Mouse (Mus musculus) hindbrain, embryonic 12.5 days (tissue): ENCODE data around the gene Mdfic. TPM values are rescaled to one million over a fixed set of nuclear protein-coding genes. Genes with fewer than 3 reads are reported as not detected.
A peak's percentile ranks its signal among the peaks of the same experiment; 100 is the strongest.

Source experiments
- ATAC-seq: fragments of 200-750 bp; cut with Nextera tagmentation; 2 replicates; pipeline ENCODE4 v1.8.0; 2017; ENCODE audit warnings: moderate TSS enrichment; ENCODE audit not compliant: low FRiP score
- H3K27ac ChIP-seq: fragments of 300-500 bp; sonication (generic); 2 replicates; pipeline ENCODE4 v1.5.1; 2016; ENCODE audit warnings: mild to moderate bottlenecking
- H3K27me3 ChIP-seq: fragments of 300-500 bp; sonication (generic); 2 replicates; pipeline ENCODE4 v1.6.1; 2016; ENCODE audit warnings: mild to moderate bottlenecking
- H3K36me3 ChIP-seq: fragments of 300-500 bp; sonication (generic); 2 replicates; pipeline ENCODE4 v1.6.1; 2016; ENCODE audit warnings: mild to moderate bottlenecking
- H3K4me1 ChIP-seq: fragments of 300-500 bp; sonication (generic); 2 replicates; pipeline ENCODE4 v1.6.1; 2016
- H3K4me2 ChIP-seq: fragments of 300-500 bp; sonication (generic); replicated peaks from 2 replicates; pipeline ENCODE4 v1.6.1; 2016; ENCODE audit warnings: mild to moderate bottlenecking
- H3K4me3 ChIP-seq: fragments of 300-500 bp; sonication (generic); 2 replicates; pipeline ENCODE4 v1.5.1; 2016; ENCODE audit warnings: mild to moderate bottlenecking
- H3K9ac ChIP-seq: fragments of 300-500 bp; sonication (generic); 2 replicates; pipeline ENCODE4 v1.6.1; 2016; ENCODE audit warnings: mild to moderate bottlenecking, moderate library complexity
- H3K9me3 ChIP-seq: fragments of 300-500 bp; sonication (generic); replicated peaks from 2 replicates; pipeline ENCODE4 v1.6.1; 2016; ENCODE audit warnings: mild to moderate bottlenecking
- WGBS: fragments of 180-500 bp; shearing (Covaris S2); methylation state at CpG from one replicate; pipeline ENCODE4 v1.1.7; 2016; 5-methylcytosine and 5-hydroxymethylcytosine counted together
- polyA plus RNA-seq: library from polyadenylated mRNA; unstranded; fragments of >200 nt; fragmentation: Nextera tagmentation; extraction: Ambion mirVana; gene quantifications from 2 replicates; pipeline ENCODE4 v1.2.1, GENCODE M21; 2016

Gene Mdfic
- polyA plus RNA-seq, 1 experiment from 2014 or later: 5.2 TPM

GRCm38 (mm10) chr6:15770128-15770527 is 49.7 kb downstream of the Mdfic start:
- H3K4me3 ChIP-seq: no peak overlapping the region
- H3K9ac ChIP-seq: no peak overlapping the region
- ATAC-seq: no peak
- no peaks in the 10 kb centered on the region for H3K36me3 ChIP-seq
- no peaks in the 10 kb centered on the region for H3K27me3 ChIP-seq
- no peak overlapping the region for H3K27ac ChIP-seq
- H3K4me1 ChIP-seq: no peaks in the 10 kb centered on the region
- WGBS: 81% methylated on average over 8 of the region's 8 CpGs
- H3K4me2 ChIP-seq: no peak overlapping the region
- no peaks in the 10 kb centered on the region for H3K9me3 ChIP-seq

GRCm38 (mm10) chr6:15777070-15777469 is 56.6 kb downstream of the Mdfic start:
- ATAC-seq: no peak
- no peaks in the 10 kb centered on the region for H3K9me3 ChIP-seq
- no peaks in the 10 kb centered on the region for H3K27me3 ChIP-seq
- WGBS: 96% methylated on average over 3 of the region's 3 CpGs
- H3K4me2 ChIP-seq: no peak overlapping the region
- H3K4me3 ChIP-seq: no peak overlapping the region
- no peaks in the 10 kb centered on the region for H3K4me1 ChIP-seq
- H3K36me3 ChIP-seq: no peaks in the 10 kb centered on the region
- H3K27ac ChIP-seq: no peak overlapping the region
- H3K9ac ChIP-seq: no peak overlapping the region

- no peaks in the 10 kb centered on the region for H3K4me1 ChIP-seq
- H3K4me3 ChIP-seq: no peak overlapping the region
- no peaks in the 10 kb centered on the region for H3K9me3 ChIP-seq
- ATAC-seq: no peak
- no peaks in the 10 kb centered on the region for H3K36me3 ChIP-seq
- H3K9ac ChIP-seq: no peak overlapping the region
- H3K27ac ChIP-seq: no peak overlapping the region
- H3K4me2 ChIP-seq: no peak overlapping the region
- no peaks in the 10 kb centered on the region for H3K27me3 ChIP-seq
Observed at GRCm38 (mm10) chr6:15780127-15780526, 59.7 kb downstream of the Mdfic start.

- ATAC-seq: no peak
- Histone ChIP-seq H3K9ac (no peak overlapping the region), H3K27ac (no peak overlapping the region), H3K9me3 (no peaks in the 10 kb centered on the region), H3K27me3 (no peaks in the 10 kb centered on the region), H3K4me3 (no peak overlapping the region), H3K36me3 (no peaks in the 10 kb centered on the region), H3K4me2 (no peak overlapping the region), H3K4me1 (no peaks in the 10 kb centered on the region)
- WGBS: 98% methylated on average over 2 of the region's 2 CpGs
Observed at GRCm38 (mm10) chr6:15780688-15781087, 60.2 kb downstream of the Mdfic start.

- H3K27me3 ChIP-seq: no peaks in the 10 kb centered on the region
- peaks cover 11% of the 10 kb centered on the region; the same call in 1 of the 2 replicates for H3K4me1 ChIP-seq
- WGBS: 20% methylated on average over 16 of the region's 16 CpGs
- no peaks in the 10 kb centered on the region for H3K36me3 ChIP-seq
- H3K9ac ChIP-seq: no peak overlapping the region
- ATAC-seq: peak; percentile 75
- H3K4me2 ChIP-seq: peak overlapping the region; percentile 27
- H3K27ac ChIP-seq: peak overlapping the region; percentile 30; the same call in 1 of the 2 replicates
- H3K9me3 ChIP-seq: no peaks in the 10 kb centered on the region
- H3K4me3 ChIP-seq: no peak overlapping the region
Observed at GRCm38 (mm10) chr6:15789523-15790500, 69.4 kb downstream of the Mdfic start.

GRCm38 (mm10) chr6:15792680-15793601 is 72.5 kb downstream of the Mdfic start:
- Histone ChIP-seq H3K4me2 (no peak overlapping the region), H3K9ac (no peak overlapping the region), H3K4me1 (peaks cover 11% of the 10 kb centered on the region; the same call in 1 of the 2 replicates), H3K4me3 (no peak overlapping the region), H3K27me3 (no peaks in the 10 kb centered on the region), H3K27ac (no peak overlapping the region), H3K36me3 (no peaks in the 10 kb centered on the region), H3K9me3 (no peaks in the 10 kb centered on the region)
- 70% methylated on average over 12 of the region's 12 CpGs for WGBS
- ATAC-seq: no peak

GRCm38 (mm10) chr6:15793602-15794345 is 73.3 kb downstream of the Mdfic start:
- WGBS: 81% methylated on average over 8 of the region's 8 CpGs
- Histone ChIP-seq H3K27me3 (no peaks in the 10 kb centered on the region), H3K4me1 (peaks cover 11% of the 10 kb centered on the region; the same call in 1 of the 2 replicates), H3K4me2 (no peak overlapping the region), H3K9ac (no peak overlapping the region), H3K4me3 (no peak overlapping the region), H3K36me3 (no peaks in the 10 kb centered on the region), H3K9me3 (no peaks in the 10 kb centered on the region), H3K27ac (no peak overlapping the region)
- ATAC-seq: no peak

- Histone ChIP-seq H3K4me2 (no peak overlapping the region), H3K36me3 (no peaks in the 10 kb centered on the region), H3K27ac (no peak overlapping the region), H3K27me3 (no peaks in the 10 kb centered on the region), H3K9me3 (no peaks in the 10 kb centered on the region), H3K9ac (no peak overlapping the region), H3K4me3 (no peak overlapping the region), H3K4me1 (peaks cover 4% of the 10 kb centered on the region; the same call in 1 of the 2 replicates)
- ATAC-seq: no peak
- WGBS: 88% methylated on average over 3 of the region's 3 CpGs
Observed at GRCm38 (mm10) chr6:15794801-15795200, 74.3 kb downstream of the Mdfic start.

- H3K27me3 ChIP-seq: no peaks in the 10 kb centered on the region
Observed at GRCm38 (mm10) chr6:15807382-15807781, 86.9 kb downstream of the Mdfic start.

GRCm38 (mm10) chr6:15825236-15825635 is 104.8 kb downstream of the Mdfic start:
- no peaks in the 10 kb centered on the region for H3K36me3 ChIP-seq
- H3K4me3 ChIP-seq: no peak overlapping the region
- 0 out of 2 replicates have a peak, but pooled peaks cover 3% of the 10 kb centered on the region for H3K4me1 ChIP-seq
- no peak overlapping the region for H3K4me2 ChIP-seq
- H3K27ac ChIP-seq: no peak overlapping the region
- 72% methylated on average over 3 of the region's 3 CpGs for WGBS
- H3K27me3 ChIP-seq: no peaks in the 10 kb centered on the region
- ATAC-seq: no peak
- H3K9ac ChIP-seq: no peak overlapping the region
- H3K9me3 ChIP-seq: no peaks in the 10 kb centered on the region

More at GRCm38 (mm10) chr6:15807382-15807781, 86.9 kb downstream of the Mdfic start:
- H3K4me3 ChIP-seq: no peak overlapping the region
- no peak overlapping the region for H3K9ac ChIP-seq
- no peaks in the 10 kb centered on the region for H3K9me3 ChIP-seq
- ATAC-seq: no peak
- WGBS: 92% methylated on average over 5 of the region's 5 CpGs
- no peak overlapping the region for H3K27ac ChIP-seq
- H3K4me1 ChIP-seq: no peaks in the 10 kb centered on the region
- H3K4me2 ChIP-seq: no peak overlapping the region
- H3K36me3 ChIP-seq: no peaks in the 10 kb centered on the region

GRCm38 (mm10) chr6:15829812-15830211 is 109.4 kb downstream of the Mdfic start:
- Histone ChIP-seq H3K4me2 (no peak overlapping the region), H3K9ac (no peak overlapping the region), H3K4me3 (no peak overlapping the region), H3K27me3 (no peaks in the 10 kb centered on the region), H3K36me3 (no peaks in the 10 kb centered on the region), H3K4me1 (no peaks in the 10 kb centered on the region), H3K9me3 (no peaks in the 10 kb centered on the region), H3K27ac (no peak overlapping the region)
- ATAC-seq: no peak
- 50% methylated on average over 2 of the region's 2 CpGs for WGBS
